Mouse (Mus musculus): ENCODE results near the gene Gm20715.
A peak's percentile ranks its signal among the peaks of the same experiment; 100 is the strongest.
"Not testable (repeated sequence)": the region's sequence is repeated elsewhere in the genome, so short reads cannot be mapped to it uniquely, and the experiment has no call there.

Gene Gm20715

GRCm38 (mm10) chr7:6410043-6410442 is at the start of gene Gm20715:
Gene Gm20715 (plus strand): TSS chr7:6410277.
- DNase-seq: peak; percentile 98

DNA sequence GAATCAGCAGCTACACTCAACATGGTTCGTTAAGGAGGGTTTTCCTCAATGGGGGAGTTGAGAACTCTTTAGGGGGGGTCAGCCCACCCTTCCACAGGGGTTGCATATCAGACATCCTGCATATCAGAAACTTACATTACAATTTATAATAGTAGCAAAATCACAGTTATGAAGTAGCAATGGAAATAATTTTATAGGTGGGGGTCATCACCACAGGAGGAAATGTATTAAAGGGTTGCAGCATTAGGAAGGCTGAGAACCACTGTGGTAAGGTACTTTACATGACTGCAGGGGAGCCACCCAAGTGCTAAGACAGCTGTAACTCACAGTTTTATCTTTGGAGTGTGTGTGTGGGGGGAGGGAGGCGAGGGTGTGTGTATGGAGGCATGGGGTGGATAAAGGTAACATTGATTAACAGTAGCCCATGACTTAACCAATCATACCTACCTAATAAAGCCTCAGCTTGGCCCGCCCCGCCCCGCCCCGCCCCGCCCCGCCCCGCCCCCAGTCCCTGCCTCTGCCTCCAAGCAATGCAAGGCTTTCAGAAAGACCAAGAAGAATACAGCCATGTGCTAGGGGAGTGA is 49.5 kb upstream of the Gm20715 start:
- DNase-seq: no peak

GRCm38 (mm10) chr7:6361756-6362155 is 48.3 kb upstream of the Gm20715 start:
- DNase-seq: no peak

DNA sequence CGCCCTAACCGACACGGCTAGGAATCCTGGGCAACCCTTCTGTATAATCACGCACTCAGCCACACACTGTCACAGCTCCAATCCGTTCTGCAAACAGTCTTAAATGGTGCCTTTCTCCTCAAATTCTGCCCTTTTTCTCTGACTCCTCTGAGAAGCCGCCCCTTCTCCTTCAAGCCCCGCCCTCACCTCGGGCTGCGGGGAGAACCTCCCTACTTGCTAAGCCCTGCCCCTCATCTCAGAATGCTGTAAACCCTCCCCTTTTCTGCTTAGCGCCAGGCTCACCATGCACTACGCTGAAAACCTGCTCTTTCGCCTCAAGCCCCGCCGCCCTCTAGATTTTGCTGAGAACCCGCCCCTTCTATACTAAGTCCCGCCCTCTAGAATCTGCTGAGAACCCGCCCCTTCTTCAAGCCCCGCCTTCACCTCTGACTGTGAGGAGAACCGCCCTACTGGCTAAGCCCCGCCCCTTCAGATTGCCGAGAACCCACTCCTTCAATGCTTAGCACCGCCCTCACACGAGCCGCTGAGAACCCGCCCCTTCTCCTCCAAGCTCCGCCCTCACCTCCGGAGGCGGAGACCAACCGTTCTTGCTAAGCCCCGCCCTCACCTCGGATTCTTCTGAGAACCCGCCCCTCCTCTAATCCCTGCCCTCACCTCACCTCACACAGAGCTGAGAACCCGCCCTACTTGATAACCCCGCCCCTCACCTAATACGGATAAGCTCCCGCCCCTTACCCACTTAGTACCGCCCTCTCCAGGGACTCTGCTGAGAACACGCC is 47.6 kb upstream of the Gm20715 start:
- peak; percentile 99 for DNase-seq

DNA sequence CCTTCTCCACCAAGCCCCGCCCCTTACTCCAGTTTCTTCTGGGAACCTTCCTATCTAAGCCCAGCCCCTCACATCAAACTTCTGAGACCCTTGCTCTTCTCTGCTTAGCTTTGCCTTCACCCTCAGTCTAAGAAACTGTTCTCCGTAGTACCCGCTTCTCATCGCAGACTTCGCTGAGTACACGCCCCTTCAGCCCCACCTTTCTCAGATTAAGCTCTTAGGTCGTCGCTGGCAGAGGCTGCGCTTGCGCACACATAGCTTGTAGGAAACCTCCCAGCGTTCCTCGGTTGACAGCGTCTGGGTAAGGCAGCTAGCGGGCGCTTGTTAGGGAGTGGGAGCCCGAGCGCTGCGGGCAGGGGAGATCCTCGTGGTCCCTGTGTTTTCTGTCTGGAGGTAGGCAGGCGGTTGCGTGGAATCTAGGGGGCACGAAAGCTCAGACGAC is 47.0 kb upstream of the Gm20715 start, which contains the start of gene Zfp78:
Gene Zfp78 (plus strand): TSS at position 234 of the 442 bp plus-strand sequence.
- DNase-seq: no peak

- DNase-seq: no peak
Measured at GRCm38 (mm10) chr7:6364761-6365160, 45.3 kb upstream of the Gm20715 start.

DNA sequence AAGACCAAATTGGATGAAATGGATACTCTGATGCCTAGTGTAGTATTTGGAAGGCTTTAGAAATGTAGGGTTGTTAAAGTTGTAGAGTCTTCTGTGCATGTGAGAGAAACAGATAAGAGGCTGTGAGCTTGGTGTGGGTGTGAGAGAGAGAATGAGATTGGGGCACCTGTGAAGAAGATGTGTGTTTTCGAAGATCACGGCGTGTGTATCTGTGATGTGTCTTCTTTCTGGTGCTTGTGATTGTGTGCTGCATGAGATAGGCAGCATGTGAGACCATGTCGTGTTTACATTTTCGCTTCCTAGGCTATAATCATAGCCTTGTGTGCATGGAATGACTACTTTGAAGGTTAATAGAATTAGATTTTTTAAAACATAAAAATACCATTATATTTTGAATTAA is 42.9 kb upstream of the Gm20715 start:
- no peak for DNase-seq

- not testable (repeated sequence) for DNase-seq
Measured at GRCm38 (mm10) chr7:6368146-6368545, 41.9 kb upstream of the Gm20715 start.

- DNase-seq: no peak
Measured at GRCm38 (mm10) chr7:6369460-6369859, 40.6 kb upstream of the Gm20715 start.

GRCm38 (mm10) chr7:6372993-6373392 is 37.1 kb upstream of the Gm20715 start:
- DNase-seq: no peak

DNA sequence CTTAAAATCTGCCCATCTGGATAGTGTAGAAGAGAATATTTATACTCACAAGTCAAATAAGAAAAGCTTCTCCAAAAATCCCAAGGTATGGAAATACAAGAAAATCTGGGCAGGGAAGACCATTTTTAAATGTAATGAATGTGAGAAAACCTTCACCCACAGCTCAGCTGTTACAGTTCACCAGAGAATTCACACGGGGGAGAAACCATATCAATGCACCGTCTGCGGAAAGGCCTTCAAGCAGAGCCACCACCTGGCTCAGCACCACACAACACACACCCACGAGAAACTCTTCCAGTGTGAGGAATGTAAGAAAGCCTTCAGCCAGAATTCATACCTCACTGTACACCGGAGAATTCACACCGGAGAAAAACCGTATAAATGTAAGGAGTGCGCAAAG is 31.6 kb upstream of the Gm20715 start:
- DNase-seq: no peak

- DNase-seq: no peak
Measured at GRCm38 (mm10) chr7:6381431-6381830, 28.6 kb upstream of the Gm20715 start.

GRCm38 (mm10) chr7:6383044-6383455 is 27.0 kb upstream of the Gm20715 start, which contains the start of gene Zfp28:
Gene Zfp28 (plus strand): TSS chr7:6383295.
- DNase-seq: peak; percentile 94

GRCm38 (mm10) chr7:6384011-6384410 is 26.1 kb upstream of the Gm20715 start:
- DNase-seq: no peak

DNA sequence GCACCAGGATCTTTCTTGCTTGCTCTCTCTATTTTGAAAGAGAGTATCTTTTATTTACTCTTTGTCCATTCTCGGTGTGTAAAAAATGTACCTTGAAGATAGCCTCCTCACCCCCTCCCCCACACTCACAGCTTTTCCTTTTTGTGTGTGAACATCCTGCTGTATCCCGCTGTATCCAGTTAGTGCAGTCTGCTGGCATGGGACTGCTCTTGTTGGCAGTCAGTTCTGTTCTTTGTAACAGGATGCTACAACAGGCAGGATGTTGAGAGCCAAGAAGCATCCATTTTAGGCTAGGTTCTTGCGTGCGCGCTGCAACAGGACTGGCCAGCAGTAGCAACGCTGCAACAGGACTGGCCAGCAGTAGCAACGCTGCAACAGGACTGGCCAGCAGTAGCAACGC is 23.1 kb upstream of the Gm20715 start:
- DNase-seq: peak; percentile 21

DNA sequence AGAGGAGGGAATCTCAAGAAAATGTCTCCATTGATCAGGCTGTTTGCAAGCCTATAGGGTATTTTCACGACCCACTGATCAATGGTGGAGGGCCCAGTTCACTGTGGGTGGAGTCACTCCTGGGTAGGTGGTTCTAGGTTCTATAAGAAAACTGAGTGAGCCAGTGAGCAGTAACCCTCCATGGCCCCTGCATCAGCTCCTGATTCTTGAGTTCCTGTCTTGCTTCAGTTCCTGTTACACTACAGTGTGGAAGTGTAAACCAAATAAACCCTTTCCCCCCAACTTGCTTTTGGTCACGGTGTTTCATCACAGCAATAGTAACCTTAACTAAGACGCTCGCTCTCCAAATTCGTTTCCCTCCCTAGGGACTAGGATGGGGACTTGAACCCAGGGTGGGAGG is 21.1 kb upstream of the Gm20715 start:
- DNase-seq: no peak

DNA sequence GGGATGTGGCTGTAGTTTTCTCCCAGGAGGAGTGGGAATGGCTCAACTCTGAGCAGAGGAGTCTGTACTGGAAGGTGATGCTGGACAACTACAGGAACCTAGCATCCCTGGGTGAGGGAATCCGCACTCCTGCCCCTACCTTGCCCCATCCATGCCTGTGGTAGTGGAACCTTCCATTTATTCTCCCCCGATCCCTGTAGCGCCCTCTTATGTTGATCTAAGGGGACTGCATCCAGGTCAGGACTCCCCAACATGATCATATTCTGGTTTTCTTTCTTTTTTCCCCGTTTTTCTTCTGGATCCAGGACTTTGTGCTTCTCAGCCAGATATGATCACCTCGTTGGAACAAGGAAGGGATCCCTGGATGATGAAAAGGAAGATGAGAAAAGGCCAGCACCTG is 20.6 kb upstream of the Gm20715 start:
- no peak for DNase-seq

DNA sequence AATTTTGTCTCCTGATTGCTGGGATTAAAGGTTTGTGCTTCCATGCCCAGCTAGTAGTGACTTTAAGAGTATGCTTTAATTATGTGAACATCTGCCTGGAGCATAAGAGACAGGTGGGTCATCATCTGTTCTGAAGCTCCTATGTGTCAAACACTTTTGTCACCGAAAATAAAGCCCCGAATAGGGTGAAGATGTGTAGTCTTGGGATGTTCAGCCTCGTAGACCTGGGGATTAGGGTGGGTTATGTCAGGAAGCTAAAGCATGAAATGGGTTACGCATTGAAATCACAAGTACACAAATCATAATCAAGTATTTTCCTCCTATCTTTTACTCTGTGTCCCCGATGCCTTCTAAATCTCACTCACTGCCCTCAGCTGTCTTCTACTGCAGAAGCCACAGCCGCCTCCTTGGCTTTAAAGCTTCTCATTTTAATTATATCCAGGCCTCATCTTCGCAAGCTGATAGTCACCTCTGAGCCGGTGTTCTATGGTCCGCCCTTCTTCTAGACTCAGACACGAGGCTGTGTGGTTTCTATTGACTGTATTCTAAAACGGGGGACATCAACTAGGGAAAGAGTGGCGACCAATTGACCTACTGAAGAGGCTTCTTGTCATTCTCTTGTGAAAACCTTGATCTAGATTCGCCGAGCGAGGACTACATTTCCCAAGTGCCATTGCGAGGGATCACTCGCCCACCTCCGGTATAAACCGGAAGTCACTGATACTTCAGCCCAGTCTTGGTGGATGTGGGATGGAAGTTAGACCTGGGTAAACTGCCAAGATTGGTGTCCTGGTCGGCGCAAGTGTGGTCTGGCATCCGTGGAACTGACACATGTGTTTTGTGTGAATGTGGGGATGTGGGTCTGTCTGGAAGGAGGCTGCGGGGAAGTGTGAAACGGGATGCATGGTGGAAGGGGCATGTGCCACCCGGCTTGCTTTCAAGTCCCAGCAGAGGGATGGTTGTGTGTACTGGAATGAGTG is 11.8 kb upstream of the Gm20715 start, which contains the start of gene Smim17:
Gene Smim17 (plus strand): TSS at position 720 of the 980 bp plus-strand sequence.
- peak; percentile 26 for DNase-seq

- DNase-seq: no peak
Measured at GRCm38 (mm10) chr7:6414626-6415441, 4.8 kb downstream of the Gm20715 start.

DNA sequence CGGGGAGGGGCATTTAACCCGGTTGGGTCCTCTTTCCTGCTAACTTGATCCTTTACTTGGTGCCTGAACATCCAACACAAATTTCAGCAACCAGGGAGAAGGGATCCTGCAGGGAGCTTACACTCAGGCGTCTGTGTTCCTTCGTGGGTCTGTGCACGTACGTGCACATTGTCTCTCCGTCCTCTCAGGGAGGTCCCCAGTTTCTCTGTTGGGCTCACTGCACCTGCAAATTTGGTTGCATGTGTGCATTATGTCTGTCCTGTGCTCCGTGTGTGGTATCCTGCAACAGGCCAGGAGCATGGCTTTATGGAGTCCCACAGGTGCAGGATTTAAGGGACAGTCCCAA is 5.3 kb downstream of the Gm20715 start:
- DNase-seq: no peak

DNA sequence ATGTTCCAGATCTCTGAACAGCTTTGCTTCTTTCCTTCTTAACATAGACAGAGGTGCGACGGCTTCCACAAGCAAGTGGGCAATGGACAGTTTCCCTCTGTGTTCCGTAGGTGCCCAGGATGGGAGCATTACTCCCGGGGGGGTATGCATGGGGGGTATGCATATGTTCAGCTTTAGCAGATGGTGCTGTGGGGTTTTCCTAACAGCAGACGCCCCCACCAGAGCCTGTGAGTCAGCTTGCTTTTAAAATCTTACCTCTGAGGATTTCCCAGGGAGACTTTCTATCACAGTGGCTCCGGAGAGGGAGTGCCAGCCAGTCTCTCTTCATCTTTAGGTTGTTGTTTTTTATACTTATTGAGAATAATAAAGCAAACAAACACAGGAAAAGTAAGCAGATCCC is 9.8 kb downstream of the Gm20715 start:
- DNase-seq: no peak

DNA sequence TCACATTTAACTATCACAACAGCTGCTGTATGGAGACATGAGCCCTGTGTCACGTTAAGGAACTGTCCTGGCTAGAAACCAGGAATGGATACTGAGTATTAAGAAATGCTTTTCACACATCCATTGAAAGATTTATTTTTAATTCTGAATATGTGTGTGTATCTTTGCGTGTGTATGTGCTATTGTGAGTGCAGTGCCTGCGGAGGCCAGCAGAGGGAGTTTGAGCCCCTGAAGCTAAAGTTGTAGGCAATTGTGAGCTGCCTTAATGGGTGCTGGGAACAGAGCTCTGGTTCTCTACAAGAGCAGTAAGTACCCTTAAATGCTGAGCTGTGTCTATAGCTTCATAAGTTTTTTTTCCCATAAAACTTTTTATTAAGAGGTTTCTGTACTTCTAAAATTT is 19.3 kb downstream of the Gm20715 start:
- no peak for DNase-seq

Data from lung, postnatal 14 days (tissue).